Mouse (Mus musculus): ENCODE results near the gene Mrps26. TPM values are rescaled to one million over a fixed set of nuclear protein-coding genes. Genes with fewer than 3 reads are reported as not detected.

Gene Mrps26
- polyA plus RNA-seq, 1 experiment: 102 TPM

DNA sequence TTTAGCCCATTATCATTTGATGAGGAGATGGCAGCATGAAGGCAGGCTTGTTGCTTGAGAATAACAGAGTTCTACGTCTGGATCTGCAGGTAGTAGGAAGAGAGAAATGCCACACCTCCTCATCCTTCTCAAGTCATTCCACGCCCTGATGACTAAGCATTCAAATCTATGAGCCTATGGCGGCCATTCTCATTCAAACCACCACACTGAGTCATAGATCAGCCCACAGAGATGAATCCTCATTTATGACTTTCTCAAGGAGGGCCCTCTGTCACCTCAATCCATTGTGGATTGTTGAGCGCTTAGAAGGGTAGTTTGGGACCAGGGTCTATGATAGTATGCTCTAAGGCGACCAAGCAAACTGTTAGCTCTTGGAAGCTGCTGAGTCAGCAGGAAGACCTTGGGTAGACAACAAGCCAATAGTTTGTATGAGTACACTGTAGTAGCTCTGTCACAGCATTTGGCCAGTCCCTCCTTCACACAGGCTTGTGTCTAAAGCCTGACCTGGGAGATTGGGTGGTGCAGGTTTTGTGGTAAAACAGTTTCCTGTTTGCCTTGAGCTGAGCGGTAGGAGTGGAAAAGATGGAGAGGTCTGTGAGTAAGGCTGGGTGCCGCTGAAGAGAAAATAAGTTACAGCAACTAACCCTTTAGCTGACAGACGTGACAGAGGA lies 24.5 kb upstream of the Mrps26 start:
- Histone ChIP-seq H3K4me3 (ENCODE audit: insufficient read depth, poor library complexity, severe bottlenecking) (no peak overlapping the region), H3K79me2 (ENCODE audit: control insufficient read depth, insufficient read depth) (no peaks in the 10 kb centered on the region), H3K36me3 (ENCODE audit: control insufficient read depth, insufficient read depth) (peaks cover 82% of the 10 kb centered on the region), H3K27me3 (ENCODE audit: control insufficient read depth, insufficient read depth, insufficient read length) (no peaks in the 10 kb centered on the region), H3K79me3 (ENCODE audit: low read depth) (no peaks in the 10 kb centered on the region), H3ac (ENCODE audit: control insufficient read depth, insufficient read length, low read depth) (no peak overlapping the region)
- TF ChIP-seq MYOG (IDR thresholded peaks at IDR 0.05; ENCODE audit: control insufficient read depth, extremely low read depth, insufficient read length) (no peak), MYOD1 (IDR thresholded peaks at IDR 0.05; ENCODE audit: control insufficient read depth, insufficient read length, low read depth) (no peak), CEBPB (IDR thresholded peaks at IDR 0.05; ENCODE audit: low read depth) (no peak), FOSL1 (IDR thresholded peaks at IDR 0.05; ENCODE audit: insufficient read depth, low read length, poor library complexity, severe bottlenecking) (no peak), USF1 (IDR thresholded peaks at IDR 0.05; ENCODE audit: low read depth) (no peak), MAX (IDR thresholded peaks at IDR 0.05) (no peak), CTCF (IDR thresholded peaks at IDR 0.05; ENCODE audit: control insufficient read depth, insufficient read depth, insufficient read length) (no peak)

- peaks cover 86% of the 10 kb centered on the region for H3K36me3 ChIP-seq (ENCODE audit: control insufficient read depth, insufficient read depth)
- H3K79me2 ChIP-seq (ENCODE audit: control insufficient read depth, insufficient read depth): no peaks in the 10 kb centered on the region
- no peak overlapping the region for H3K4me3 ChIP-seq (ENCODE audit: insufficient read depth, poor library complexity, severe bottlenecking)
- no peaks in the 10 kb centered on the region for H3K79me3 ChIP-seq (ENCODE audit: low read depth)
- H3ac ChIP-seq (ENCODE audit: control insufficient read depth, insufficient read length, low read depth): no peak overlapping the region
- no peaks in the 10 kb centered on the region for H3K27me3 ChIP-seq (ENCODE audit: control insufficient read depth, insufficient read depth, insufficient read length)
- TF ChIP-seq MYOD1 (IDR thresholded peaks at IDR 0.05; ENCODE audit: control insufficient read depth, insufficient read length, low read depth): no peak
- no peak for TF ChIP-seq MYOG (IDR thresholded peaks at IDR 0.05; ENCODE audit: control insufficient read depth, extremely low read depth, insufficient read length)
- no peak for TF ChIP-seq USF1 (IDR thresholded peaks at IDR 0.05; ENCODE audit: low read depth)
- TF ChIP-seq CTCF (IDR thresholded peaks at IDR 0.05; ENCODE audit: control insufficient read depth, insufficient read depth, insufficient read length): no peak
- no peak for TF ChIP-seq MAX (IDR thresholded peaks at IDR 0.05)
- TF ChIP-seq FOSL1 (IDR thresholded peaks at IDR 0.05; ENCODE audit: insufficient read depth, low read length, poor library complexity, severe bottlenecking): no peak
- no peak for TF ChIP-seq CEBPB (IDR thresholded peaks at IDR 0.05; ENCODE audit: low read depth)
Measured at GRCm38 (mm10) chr2:130540266-130540665, 23.3 kb upstream of the Mrps26 start.

DNA sequence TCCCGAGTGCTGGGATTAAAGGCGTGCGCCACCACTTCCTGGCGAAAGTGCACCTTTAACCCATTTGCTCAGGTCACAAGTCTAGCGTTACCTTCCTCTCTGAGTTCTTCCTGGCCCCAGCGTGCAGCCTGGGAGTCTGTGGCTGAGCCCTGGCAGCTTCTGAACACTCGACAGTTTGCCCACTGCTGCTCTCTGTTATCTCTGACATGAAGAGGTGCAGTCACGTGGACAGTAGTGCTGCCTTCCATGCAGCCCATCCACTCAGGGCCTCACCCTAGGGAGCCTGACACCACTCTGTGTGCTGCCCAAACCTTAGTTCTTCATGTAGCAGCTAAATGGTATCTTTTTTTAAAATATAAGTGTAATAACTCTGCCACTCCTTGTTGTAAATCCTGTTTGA lies 16.6 kb upstream of the Mrps26 start:
- Histone ChIP-seq H3K27me3 (ENCODE audit: control insufficient read depth, insufficient read depth, insufficient read length) (no peaks in the 10 kb centered on the region), H3ac (ENCODE audit: control insufficient read depth, insufficient read length, low read depth) (no peak overlapping the region), H3K36me3 (ENCODE audit: control insufficient read depth, insufficient read depth) (peaks cover 74% of the 10 kb centered on the region), H3K79me3 (ENCODE audit: low read depth) (no peaks in the 10 kb centered on the region), H3K79me2 (ENCODE audit: control insufficient read depth, insufficient read depth) (no peaks in the 10 kb centered on the region), H3K4me3 (ENCODE audit: insufficient read depth, poor library complexity, severe bottlenecking) (no peak overlapping the region)
- no peak for TF ChIP-seq MYOG (IDR thresholded peaks at IDR 0.05; ENCODE audit: control insufficient read depth, extremely low read depth, insufficient read length)
- no peak for TF ChIP-seq USF1 (IDR thresholded peaks at IDR 0.05; ENCODE audit: low read depth)
- no peak for TF ChIP-seq MYOD1 (IDR thresholded peaks at IDR 0.05; ENCODE audit: control insufficient read depth, insufficient read length, low read depth)
- TF ChIP-seq FOSL1 (IDR thresholded peaks at IDR 0.05; ENCODE audit: insufficient read depth, low read length, poor library complexity, severe bottlenecking): no peak
- no peak for TF ChIP-seq MAX (IDR thresholded peaks at IDR 0.05)
- TF ChIP-seq CTCF (IDR thresholded peaks at IDR 0.05; ENCODE audit: control insufficient read depth, insufficient read depth, insufficient read length): no peak
- TF ChIP-seq CEBPB (IDR thresholded peaks at IDR 0.05; ENCODE audit: low read depth): no peak

DNA sequence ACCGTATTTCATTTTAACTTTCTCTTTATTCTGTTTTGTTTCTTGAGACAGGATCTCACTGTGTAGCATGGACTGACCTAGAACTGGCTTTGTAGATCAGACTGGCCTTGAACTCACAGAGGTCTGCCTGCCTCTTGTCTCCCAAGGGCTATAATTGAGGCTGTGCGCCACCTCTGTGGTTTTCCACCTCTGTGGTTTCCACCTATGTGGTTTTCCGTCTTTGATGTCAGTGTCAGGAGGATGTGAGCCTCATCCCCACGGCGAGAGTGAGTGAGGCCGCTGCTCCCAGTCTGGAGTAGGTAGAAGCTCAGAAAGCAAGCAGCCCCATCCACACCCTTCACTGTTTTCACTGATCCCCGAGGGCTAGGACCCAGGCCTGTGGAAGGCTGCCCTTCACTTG lies 8.7 kb upstream of the Mrps26 start:
- Histone ChIP-seq H3K36me3 (ENCODE audit: control insufficient read depth, insufficient read depth) (peaks cover 46% of the 10 kb centered on the region), H3K79me3 (ENCODE audit: low read depth) (no peaks in the 10 kb centered on the region), H3K79me2 (ENCODE audit: control insufficient read depth, insufficient read depth) (no peaks in the 10 kb centered on the region), H3ac (ENCODE audit: control insufficient read depth, insufficient read length, low read depth) (no peak overlapping the region), H3K27me3 (ENCODE audit: control insufficient read depth, insufficient read depth, insufficient read length) (no peaks in the 10 kb centered on the region), H3K4me3 (ENCODE audit: insufficient read depth, poor library complexity, severe bottlenecking) (no peak overlapping the region)
- TF ChIP-seq CTCF (IDR thresholded peaks at IDR 0.05; ENCODE audit: control insufficient read depth, insufficient read depth, insufficient read length): no peak
- no peak for TF ChIP-seq MYOG (IDR thresholded peaks at IDR 0.05; ENCODE audit: control insufficient read depth, extremely low read depth, insufficient read length)
- no peak for TF ChIP-seq MAX (IDR thresholded peaks at IDR 0.05)
- no peak for TF ChIP-seq FOSL1 (IDR thresholded peaks at IDR 0.05; ENCODE audit: insufficient read depth, low read length, poor library complexity, severe bottlenecking)
- no peak for TF ChIP-seq MYOD1 (IDR thresholded peaks at IDR 0.05; ENCODE audit: control insufficient read depth, insufficient read length, low read depth)
- no peak for TF ChIP-seq USF1 (IDR thresholded peaks at IDR 0.05; ENCODE audit: low read depth)
- TF ChIP-seq CEBPB (IDR thresholded peaks at IDR 0.05; ENCODE audit: low read depth): no peak

DNA sequence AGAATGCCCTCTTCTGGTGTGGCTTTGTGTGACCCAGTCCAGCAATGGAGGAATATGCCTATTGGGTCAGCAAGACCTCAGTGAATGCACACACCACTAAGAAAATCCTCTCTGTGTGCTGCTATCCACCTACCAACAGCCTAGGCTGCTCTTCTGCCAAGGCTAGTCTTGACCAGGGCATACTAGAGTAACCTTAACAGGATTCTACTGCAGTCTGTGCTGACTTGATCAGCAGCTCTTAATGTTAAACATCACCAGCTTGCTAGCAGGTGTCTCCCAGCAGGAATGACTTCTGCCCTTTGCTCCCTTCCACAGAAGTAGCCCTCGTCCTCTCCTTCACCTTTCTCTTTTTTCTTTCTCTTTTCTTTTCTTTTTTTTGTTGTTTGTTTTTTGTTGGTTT lies 7.2 kb upstream of the Mrps26 start:
- Histone ChIP-seq H3ac (ENCODE audit: control insufficient read depth, insufficient read length, low read depth) (no peak overlapping the region), H3K36me3 (ENCODE audit: control insufficient read depth, insufficient read depth) (peaks cover 35% of the 10 kb centered on the region), H3K27me3 (ENCODE audit: control insufficient read depth, insufficient read depth, insufficient read length) (no peaks in the 10 kb centered on the region), H3K79me3 (ENCODE audit: low read depth) (no peaks in the 10 kb centered on the region), H3K4me3 (ENCODE audit: insufficient read depth, poor library complexity, severe bottlenecking) (no peak overlapping the region), H3K79me2 (ENCODE audit: control insufficient read depth, insufficient read depth) (no peaks in the 10 kb centered on the region)
- TF ChIP-seq MYOG (IDR thresholded peaks at IDR 0.05; ENCODE audit: control insufficient read depth, extremely low read depth, insufficient read length) (no peak), USF1 (IDR thresholded peaks at IDR 0.05; ENCODE audit: low read depth) (no peak), CEBPB (IDR thresholded peaks at IDR 0.05; ENCODE audit: low read depth) (no peak), FOSL1 (IDR thresholded peaks at IDR 0.05; ENCODE audit: insufficient read depth, low read length, poor library complexity, severe bottlenecking) (no peak), MYOD1 (IDR thresholded peaks at IDR 0.05; ENCODE audit: control insufficient read depth, insufficient read length, low read depth) (no peak), CTCF (IDR thresholded peaks at IDR 0.05; ENCODE audit: control insufficient read depth, insufficient read depth, insufficient read length) (no peak), MAX (IDR thresholded peaks at IDR 0.05) (no peak)

Measured in C2C12 (cell line).